Mouse (Mus musculus) heart, embryonic 16.5 days (tissue): Measurements from ENCODE around the gene Rnf8. TPM values are rescaled to one million over a fixed set of nuclear protein-coding genes. Genes with fewer than 3 reads are reported as not detected.

Experiments used
- ATAC-seq: fragments of 200-750 bp; cut with Nextera tagmentation; replicated peaks from 2 replicates; pipeline ENCODE4 v1.8.0; 2017; ENCODE audit warnings: moderate number of reproducible peaks; ENCODE audit not compliant: insufficient read depth, low FRiP score; ENCODE audit errors: extremely low read depth
- H3K27ac ChIP-seq: fragments of 300-500 bp; sonication (generic); 2 replicates; pipeline ENCODE4 v1.5.1; 2014; ENCODE audit warnings: mild to moderate bottlenecking, low read length, control low read depth, moderate library complexity
- H3K27me3 ChIP-seq: fragments of 300-500 bp; sonication (generic); 2 replicates; pipeline ENCODE4 v1.6.1; 2014; ENCODE audit warnings: low read length, mixed read lengths; ENCODE audit not compliant: control insufficient read depth, insufficient read depth
- H3K36me3 ChIP-seq: fragments of 300-500 bp; sonication (generic); 2 replicates; pipeline ENCODE4 v1.6.1; 2014; ENCODE audit not compliant: control insufficient read depth, insufficient read depth
- H3K4me1 ChIP-seq: fragments of 300-500 bp; sonication (generic); 2 replicates; pipeline ENCODE4 v1.6.1; 2014; ENCODE audit warnings: low read length, mixed read lengths; ENCODE audit not compliant: control insufficient read depth, insufficient read depth
- H3K4me2 ChIP-seq: fragments of 300-500 bp; sonication (generic); 2 replicates; pipeline ENCODE4 v1.6.1; 2014; ENCODE audit warnings: low read depth, mild to moderate bottlenecking, control low read depth, low read length
- H3K4me3 ChIP-seq: fragments of 300-500 bp; sonication (generic); 2 replicates; pipeline ENCODE4 v1.5.1; 2014; ENCODE audit warnings: mild to moderate bottlenecking, control low read depth, low read length
- H3K9ac ChIP-seq: fragments of 300-500 bp; sonication (generic); 2 replicates; pipeline ENCODE4 v1.6.1; 2014; ENCODE audit warnings: low read length, control low read depth
- H3K9me3 ChIP-seq: fragments of 300-500 bp; sonication (generic); replicated peaks from 2 replicates; pipeline ENCODE4 v1.6.1; 2016; ENCODE audit warnings: low read length; ENCODE audit not compliant: control insufficient read depth
- WGBS: fragments of 180-500 bp; shearing (Covaris S2); extraction: QIAGEN DNeasy Blood & Tissue Kit; methylation state at CpG from one replicate; pipeline ENCODE4 v1.1.7; 2014; 5-methylcytosine and 5-hydroxymethylcytosine counted together
- polyA plus RNA-seq: library from polyadenylated mRNA; unstranded; fragments of >200 nt; fragmentation: Nextera tagmentation; extraction: Ambion mirVana; gene quantifications from 2 replicates; pipeline ENCODE4 v1.2.1, GENCODE M21; 2015

Rnf8 gene
- polyA plus RNA-seq, 1 experiment from 2014 or later, result 60.0 TPM

DNA sequence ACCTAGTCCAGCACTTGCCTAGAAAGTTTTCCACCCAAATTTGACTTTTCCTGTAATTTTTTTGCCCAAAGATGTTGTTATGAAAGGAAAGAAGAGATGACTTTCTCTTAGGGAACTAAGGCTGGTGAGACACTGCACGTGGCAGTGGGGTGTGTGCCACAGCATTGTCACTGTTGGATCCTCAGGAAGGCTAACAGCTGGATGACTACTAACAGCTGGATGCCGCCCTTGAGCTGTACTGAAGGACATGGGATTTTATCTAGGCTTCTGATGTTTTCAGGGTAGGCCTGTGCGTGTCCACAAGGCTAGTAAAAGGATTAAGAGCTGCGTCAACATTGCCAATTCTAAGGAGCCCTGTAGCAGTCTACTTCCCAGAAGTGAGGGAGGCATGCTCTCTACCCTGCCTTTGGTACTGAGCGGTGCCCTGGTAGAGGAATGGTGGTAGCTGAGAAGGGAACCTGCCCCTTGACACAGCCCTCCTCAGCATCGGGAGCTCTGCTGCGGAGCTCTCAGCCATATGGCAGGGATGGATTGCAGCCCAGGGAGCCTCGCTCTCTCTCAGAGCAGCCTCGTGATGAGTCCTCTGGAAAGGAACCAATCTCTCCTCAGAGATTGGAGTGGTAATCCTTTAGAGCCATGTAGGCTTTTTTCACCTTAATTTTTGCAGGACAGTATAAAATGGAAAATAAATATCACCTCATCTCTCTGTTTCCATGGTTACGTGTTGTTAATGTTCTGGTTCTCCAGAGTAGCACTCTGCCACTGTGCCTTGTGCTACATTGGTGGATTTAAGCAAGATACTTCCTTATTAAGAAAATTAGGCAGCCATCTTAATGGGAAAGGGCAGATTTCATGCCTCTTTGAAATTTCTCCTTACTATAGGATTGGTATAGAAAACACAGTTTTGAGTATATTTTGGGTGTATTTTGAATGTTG is 53.7 kb downstream of the Rnf8 start:
- no peaks in the 10 kb centered on the region for H3K27me3 ChIP-seq
- no peak overlapping the region for H3K27ac ChIP-seq
- no peak overlapping the region for H3K9ac ChIP-seq
- H3K4me3 ChIP-seq, result no peak overlapping the region
- no peaks in the 10 kb centered on the region for H3K9me3 ChIP-seq
- whole genome bisulfite sequencing, result 82% methylated on average over 10 of the region's 10 CpGs
- ATAC-seq, result no peak
- no peaks in the 10 kb centered on the region for H3K4me1 ChIP-seq
- no peak overlapping the region for H3K4me2 ChIP-seq
- peaks cover 8% of the 10 kb centered on the region for H3K36me3 ChIP-seq

DNA sequence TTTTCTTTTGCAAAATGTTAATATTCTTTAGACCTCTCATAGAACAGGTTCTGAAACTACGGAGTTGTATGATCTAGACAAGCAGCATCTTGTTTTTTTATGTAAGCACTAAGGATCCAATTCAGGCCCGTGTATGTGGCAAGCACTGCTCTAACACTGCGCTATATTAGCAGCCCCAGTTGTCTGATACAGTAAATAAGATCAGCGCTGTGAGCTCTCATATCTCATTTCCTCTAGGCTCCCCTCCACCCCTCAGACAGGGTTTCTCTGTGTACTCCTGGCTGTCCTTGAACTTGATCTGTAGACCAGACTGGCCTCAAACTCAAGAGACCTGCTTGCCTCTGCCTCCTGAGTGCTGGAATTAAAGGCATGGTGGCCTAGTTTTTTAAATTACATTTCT is 54.4 kb downstream of the Rnf8 start:
- Histone ChIP-seq H3K4me2 (no peak overlapping the region), H3K9ac (no peak overlapping the region), H3K27me3 (no peaks in the 10 kb centered on the region), H3K9me3 (no peaks in the 10 kb centered on the region), H3K36me3 (peaks cover 15% of the 10 kb centered on the region), H3K4me1 (no peaks in the 10 kb centered on the region), H3K27ac (no peak overlapping the region), H3K4me3 (no peak overlapping the region)
- 84% methylated on average over 4 of the region's 4 CpGs for WGBS
- no peak for ATAC-seq

DNA sequence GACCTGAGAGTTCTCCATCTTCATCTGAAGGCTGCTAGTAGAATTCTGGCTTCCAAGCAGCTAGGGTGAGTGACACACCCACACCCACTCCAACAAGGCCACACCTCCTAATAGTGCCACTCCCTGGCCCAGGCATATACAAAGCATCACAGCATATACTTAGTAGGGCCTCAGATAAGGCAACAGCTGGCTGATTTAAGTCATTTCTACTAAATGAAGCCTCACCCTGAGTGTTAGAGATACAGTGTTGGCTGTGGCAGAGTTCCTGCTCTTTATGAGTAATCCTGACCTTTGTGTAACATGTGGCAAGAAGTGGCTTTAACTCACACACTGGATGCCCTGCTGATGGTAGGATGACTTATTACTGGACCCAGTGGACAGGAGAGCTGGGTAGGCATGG is 55.3 kb downstream of the Rnf8 start:
- Histone ChIP-seq H3K4me2 (no peak overlapping the region), H3K27me3 (no peaks in the 10 kb centered on the region), H3K9me3 (no peaks in the 10 kb centered on the region), H3K36me3 (peaks cover 21% of the 10 kb centered on the region), H3K4me1 (no peaks in the 10 kb centered on the region), H3K27ac (no peak overlapping the region), H3K9ac (no peak overlapping the region), H3K4me3 (no peak overlapping the region)
- ATAC-seq, result no peak

DNA sequence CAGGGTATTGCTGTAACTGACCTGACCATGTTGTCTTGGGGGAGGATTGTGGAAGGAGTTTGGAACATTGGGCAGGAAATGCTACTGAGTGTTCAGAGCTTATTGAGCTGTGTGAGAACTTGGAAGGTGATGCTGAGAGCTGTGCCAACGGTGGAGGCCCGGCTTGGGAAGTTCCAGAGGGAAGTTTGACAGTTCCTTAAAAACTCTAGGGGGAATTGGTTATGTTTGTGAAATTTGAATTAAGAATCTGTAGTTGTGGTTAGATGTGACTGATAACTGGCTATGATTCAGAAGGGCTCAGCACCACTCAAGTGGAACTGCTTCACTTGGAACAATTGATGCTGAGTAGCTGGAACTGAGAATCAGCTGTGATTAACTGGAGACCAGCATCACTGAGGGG is 56.4 kb downstream of the Rnf8 start:
- Histone ChIP-seq H3K9ac (no peak overlapping the region), H3K9me3 (no peaks in the 10 kb centered on the region), H3K4me2 (no peak overlapping the region), H3K36me3 (peaks cover 25% of the 10 kb centered on the region), H3K27ac (no peak overlapping the region), H3K4me1 (no peaks in the 10 kb centered on the region), H3K27me3 (no peaks in the 10 kb centered on the region), H3K4me3 (no peak overlapping the region)
- no peak for ATAC-seq
- WGBS, result 77% methylated on average over 2 of the region's 2 CpGs

DNA sequence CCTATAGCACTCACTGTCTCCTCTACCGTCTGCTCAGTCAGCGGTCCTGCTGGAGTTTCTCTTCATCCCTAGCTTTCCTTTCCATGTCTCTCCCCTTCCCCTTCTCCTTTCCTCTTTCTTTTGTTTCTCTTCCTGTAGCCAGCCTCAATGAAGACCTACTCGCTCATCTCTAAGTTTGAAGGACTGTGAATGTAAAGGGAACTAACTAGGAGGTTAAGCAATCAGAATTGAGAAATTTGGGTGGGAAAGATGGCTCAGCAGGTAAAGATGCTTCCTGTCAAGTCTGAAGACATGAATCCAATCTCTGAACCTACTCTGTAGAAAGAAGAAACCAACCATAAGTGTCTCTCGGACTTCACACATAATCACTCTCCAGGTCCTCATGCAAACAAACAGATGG is 58.7 kb downstream of the Rnf8 start:
- Histone ChIP-seq H3K4me1 (no peaks in the 10 kb centered on the region), H3K9me3 (no peaks in the 10 kb centered on the region), H3K4me3 (no peak overlapping the region), H3K9ac (no peak overlapping the region), H3K36me3 (peaks cover 42% of the 10 kb centered on the region), H3K27ac (no peak overlapping the region), H3K27me3 (no peaks in the 10 kb centered on the region), H3K4me2 (no peak overlapping the region)
- WGBS, result 90% methylated on average over 4 of the region's 4 CpGs
- no peak for ATAC-seq

DNA sequence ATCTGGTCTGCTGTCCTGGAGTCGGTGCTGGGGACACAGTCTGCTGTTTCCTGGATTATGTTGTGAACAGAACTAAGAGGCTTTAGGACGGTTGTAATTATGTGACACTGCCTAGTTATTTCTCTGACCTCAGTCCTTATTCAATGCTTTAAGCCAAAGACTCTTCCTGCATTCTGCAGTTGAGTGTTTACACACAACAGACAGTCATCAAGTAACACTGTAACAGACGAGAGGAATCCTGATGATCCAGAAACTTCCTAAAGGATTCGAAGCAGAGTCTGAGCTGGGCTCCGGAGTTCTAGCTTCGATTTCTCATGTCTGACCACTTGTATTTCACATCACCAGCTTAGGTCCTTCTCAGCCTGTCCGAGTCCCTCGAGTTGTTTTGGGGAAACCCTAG is 63.9 kb downstream of the Rnf8 start:
- Histone ChIP-seq H3K9me3 (no peaks in the 10 kb centered on the region), H3K4me3 (no peak overlapping the region), H3K4me2 (no peak overlapping the region), H3K4me1 (peaks cover 3% of the 10 kb centered on the region), H3K27ac (no peak overlapping the region), H3K36me3 (peaks cover 53% of the 10 kb centered on the region), H3K9ac (no peak overlapping the region), H3K27me3 (no peaks in the 10 kb centered on the region)
- 82% methylated on average over 8 of the region's 8 CpGs for WGBS
- no peak for ATAC-seq

DNA sequence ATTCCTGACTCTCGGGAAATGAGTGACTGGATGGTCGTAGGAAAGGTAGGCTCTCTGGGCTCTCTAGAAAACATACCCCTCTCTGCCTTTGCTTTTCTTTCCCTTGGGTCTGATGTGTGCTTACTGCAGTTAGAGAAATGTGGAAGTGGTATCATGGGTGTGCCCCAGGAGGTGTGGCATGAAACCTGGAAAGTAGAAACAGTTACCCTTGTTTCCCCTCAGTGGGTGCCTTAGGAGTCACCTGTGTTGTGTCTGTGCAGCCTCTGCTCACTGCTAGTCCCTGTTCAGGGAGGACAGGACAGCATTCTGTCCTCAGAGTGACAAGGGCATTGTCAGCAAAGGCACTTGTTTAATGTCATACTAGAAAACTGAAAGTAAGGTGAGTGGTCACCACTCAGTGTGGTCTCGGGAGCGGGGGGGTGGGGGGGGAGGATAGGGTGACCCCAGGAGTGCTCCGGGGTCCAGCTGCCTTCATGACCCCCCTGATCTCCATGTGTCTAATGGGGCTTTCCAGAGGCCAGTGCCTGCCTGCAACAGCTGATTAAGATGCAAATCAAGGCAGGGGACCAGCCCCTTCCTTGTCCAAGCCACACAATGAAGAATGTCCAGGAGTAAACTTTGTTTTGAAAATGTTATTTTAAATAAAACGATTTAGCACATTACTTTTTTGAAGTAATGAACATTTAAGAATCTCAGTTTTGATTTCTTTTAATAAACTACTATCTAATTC is 64.6 kb downstream of the Rnf8 start:
- Histone ChIP-seq H3K27ac (no peak overlapping the region), H3K9ac (no peak overlapping the region), H3K4me2 (no peak overlapping the region), H3K4me3 (no peak overlapping the region), H3K27me3 (no peaks in the 10 kb centered on the region), H3K4me1 (peaks cover 3% of the 10 kb centered on the region), H3K36me3 (peaks cover 50% of the 10 kb centered on the region), H3K9me3 (no peaks in the 10 kb centered on the region)
- 80% methylated on average over 6 of the region's 6 CpGs for WGBS
- ATAC-seq, result no peak

DNA sequence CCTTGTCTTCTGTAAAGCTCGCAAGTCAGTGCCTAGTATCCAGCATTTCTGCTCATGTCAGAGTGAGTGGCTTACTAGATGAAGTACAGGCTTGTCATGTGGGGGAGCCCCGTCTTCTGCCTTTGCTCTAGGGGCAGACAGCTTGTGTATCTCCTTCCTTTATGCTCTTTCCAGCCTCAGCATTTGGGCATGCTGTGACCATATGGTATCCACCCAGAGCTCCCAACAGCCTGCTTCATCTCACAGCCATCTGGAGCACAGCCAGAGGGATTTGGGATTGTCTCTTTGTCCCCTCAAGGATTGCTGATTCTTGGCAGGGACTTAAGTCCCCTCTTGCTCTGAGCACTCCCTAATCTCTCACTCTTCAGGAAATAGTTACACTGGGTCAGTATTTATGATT is 65.6 kb downstream of the Rnf8 start:
- ATAC-seq, result no peak
- no peak overlapping the region for H3K4me3 ChIP-seq
- H3K36me3 ChIP-seq, result peaks cover 43% of the 10 kb centered on the region
- no peak overlapping the region for H3K9ac ChIP-seq
- H3K4me1 ChIP-seq, result peaks cover 3% of the 10 kb centered on the region
- H3K27me3 ChIP-seq, result no peaks in the 10 kb centered on the region
- WGBS, result 69% methylated on average over 2 of the region's 2 CpGs
- H3K4me2 ChIP-seq, result no peak overlapping the region
- H3K27ac ChIP-seq, result no peak overlapping the region
- no peaks in the 10 kb centered on the region for H3K9me3 ChIP-seq

DNA sequence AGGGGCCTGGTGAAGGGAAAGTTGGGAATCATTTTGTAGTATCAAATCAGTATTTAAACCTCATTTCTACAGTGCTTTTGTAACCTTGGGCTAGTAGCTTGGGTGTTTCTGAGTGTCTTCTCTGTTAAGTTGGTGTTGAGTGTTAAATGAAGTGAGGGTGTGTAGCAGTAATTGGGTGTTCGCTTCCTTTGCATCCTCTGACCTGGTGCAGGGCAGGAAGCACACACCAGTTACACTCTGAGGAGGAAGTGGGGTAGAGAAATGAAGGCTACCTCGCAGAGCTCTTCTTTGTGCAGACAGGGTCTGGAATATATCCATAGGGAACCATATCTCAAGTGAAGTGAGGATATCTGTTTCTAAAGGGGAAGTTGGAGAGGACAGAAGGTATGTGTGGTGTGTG is 66.3 kb downstream of the Rnf8 start:
- Histone ChIP-seq H3K36me3 (peaks cover 43% of the 10 kb centered on the region), H3K4me2 (no peak overlapping the region), H3K4me1 (peaks cover 3% of the 10 kb centered on the region), H3K9me3 (no peaks in the 10 kb centered on the region), H3K4me3 (no peak overlapping the region), H3K27ac (no peak overlapping the region), H3K27me3 (no peaks in the 10 kb centered on the region), H3K9ac (no peak overlapping the region)
- WGBS, result 47% methylated on average over 2 of the region's 2 CpGs
- no peak for ATAC-seq
